Mouse (Mus musculus) liver, adult (tissue): ENCODE data around the gene Tmem151a.

Source experiments
- GATA4 ChIP-seq: IDR thresholded peaks from 2 replicates; pipeline ENCODE4 v1.6.1; 2014; ENCODE audit warnings: mild to moderate bottlenecking, low read length; ENCODE audit not compliant: insufficient replicate concordance

Gene Tmem151a

GRCm38 (mm10) chr19:5085145-5085863, at the start of gene Tmem151a:
TSS of gene Tmem151a (minus strand) at chr19:5085531.
- no peak for TF ChIP-seq GATA4

GRCm38 (mm10) chr19:5131237-5131636, 45.9 kb upstream of the Tmem151a start:
- no peak for TF ChIP-seq GATA4

- no peak for TF ChIP-seq GATA4
Measured at GRCm38 (mm10) chr19:5129770-5130169, 44.4 kb upstream of the Tmem151a start.

- no peak for TF ChIP-seq GATA4
Measured at GRCm38 (mm10) chr19:5124055-5124614, 38.8 kb upstream of the Tmem151a start.

- no peak for TF ChIP-seq GATA4
Measured at GRCm38 (mm10) chr19:5123241-5123640, 37.9 kb upstream of the Tmem151a start.

- TF ChIP-seq GATA4 = no peak
Measured at GRCm38 (mm10) chr19:5122492-5122891, 37.2 kb upstream of the Tmem151a start.

GRCm38 (mm10) chr19:5118384-5118698, 33.0 kb upstream of the Tmem151a start, which contains the start of gene Klc2:
TSS of gene Klc2 (minus strand) at chr19:5118560.
- no peak for TF ChIP-seq GATA4

- no peak for TF ChIP-seq GATA4
Measured at GRCm38 (mm10) chr19:5117494-5118383, 32.4 kb upstream of the Tmem151a start.

GRCm38 (mm10) chr19:5113783-5114182, 28.5 kb upstream of the Tmem151a start:
- no peak for TF ChIP-seq GATA4

- TF ChIP-seq GATA4 = no peak
Measured at GRCm38 (mm10) chr19:5109659-5110453, 24.5 kb upstream of the Tmem151a start.

- TF ChIP-seq GATA4 = no peak
Measured at GRCm38 (mm10) chr19:5108702-5109101, 23.4 kb upstream of the Tmem151a start.

GRCm38 (mm10) chr19:5108271-5108575, 22.9 kb upstream of the Tmem151a start:
- TF ChIP-seq GATA4 = no peak

- no peak for TF ChIP-seq GATA4
Measured at GRCm38 (mm10) chr19:5107556-5108270, 22.4 kb upstream of the Tmem151a start.

- no peak for TF ChIP-seq GATA4
Measured at GRCm38 (mm10) chr19:5106731-5107191, 21.4 kb upstream of the Tmem151a start, which contains the start of gene Rab1b. TSS of gene Rab1b (minus strand) at chr19:5107072.
